Mouse (Mus musculus) layer of hippocampus, adult 8-10 months (tissue): ENCODE measurements around the gene Gm49336. TPM values are rescaled to one million over a fixed set of nuclear protein-coding genes. Genes with fewer than 3 reads are reported as not detected.

Experiments
- DNase-seq, 2 experiments: peaks; one replicate each; pipeline ENCODE4 v3.0.0; 2022; ENCODE audit warnings: low spot score in 2 of 2
- microRNA-seq, 2 experiments: library from miRNA; unstranded; fragments of <30 nt; microRNA quantifications; one replicate each; pipeline ENCODE4 v1.2.0; 2022
- total RNA-seq, 4 experiments: library from RNA; stranded (reverse); gene quantifications; 2 replicates each; pipeline ENCODE4 v1.2.4; 2022

Gm49336 gene
- total RNA-seq, 4 experiments from 2014 or later, result 63.8 to 77.3 (median 72.1) TPM

- no peak for DNase-seq
These were observed 87.9 kb downstream of the Gm49336 start for GRCm38 (mm10) chr14:60163367-60163766.

Small RNA genes lying within 50 kb of the gene (microRNA-seq; reads per million reads assigned to microRNA genes)
- gene Mir719, result 0 reads per million in 2 experiments

Other genes with a start within 250 kb of the Gm49336 start
- gene Atp8a2, start 54.3 kb downstream of the Gm49336 start, total RNA-seq, result 10 to 100 TPM; 42.6 to 51.0 (median 49.1) TPM
- under 1 TPM in 2 of 4 experiments, not detected in 2; 0.14 to 0.34 TPM for gene Nupl1, start 76 bp downstream of the Gm49336 start, total RNA-seq
- 100 to 1,000 TPM; 102 to 123 (median 110) TPM for gene Mtmr6, start 13.7 kb upstream of the Gm49336 start, total RNA-seq
- 10 to 100 TPM; 44.1 to 53.1 (median 45.9) TPM for gene Amer2, start 121.8 kb upstream of the Gm49336 start, total RNA-seq